Mouse (Mus musculus): ENCODE data around the gene Fbxw8. TPM values are rescaled to one million over a fixed set of nuclear protein-coding genes. Genes with fewer than 3 reads are reported as not detected.
A peak's percentile ranks its signal among the peaks of the same experiment; 100 is the strongest.

Gene Fbxw8
- total RNA-seq, 2 experiments from 2014 or later, result 34.2 to 38.5 TPM

DNA sequence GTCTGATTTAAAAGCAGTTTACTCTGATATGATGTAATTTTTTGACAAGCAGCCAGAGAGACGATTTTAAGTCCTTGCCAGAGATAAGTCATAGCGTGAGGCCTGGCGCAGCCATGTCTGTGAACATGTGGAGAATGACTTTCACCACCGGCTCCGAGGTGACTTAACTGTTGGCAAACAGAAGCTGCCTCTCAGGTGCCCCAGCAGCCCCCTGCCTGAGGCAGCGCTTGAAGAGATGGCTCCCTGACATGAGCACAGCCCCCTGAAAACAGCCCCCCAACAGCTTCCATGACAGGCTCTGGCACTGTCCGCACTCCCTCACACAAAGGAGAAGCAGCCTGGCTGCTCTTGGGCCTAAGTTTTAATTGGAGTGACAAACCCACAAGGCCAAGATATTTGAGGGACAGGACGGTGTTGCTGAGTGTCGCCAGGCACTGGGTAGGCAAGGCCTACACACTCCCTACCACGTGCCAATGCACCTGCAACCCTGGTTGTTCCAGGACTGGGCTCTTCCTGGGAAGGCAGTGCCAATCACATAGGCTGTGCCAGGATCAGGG, 71.0 kb downstream of the Fbxw8 start:
- intact Hi-C loops (cut with DNase I), result no loop called here
- no peak for DNase-seq (ENCODE audit: low spot score in 2 of 2)

DNA sequence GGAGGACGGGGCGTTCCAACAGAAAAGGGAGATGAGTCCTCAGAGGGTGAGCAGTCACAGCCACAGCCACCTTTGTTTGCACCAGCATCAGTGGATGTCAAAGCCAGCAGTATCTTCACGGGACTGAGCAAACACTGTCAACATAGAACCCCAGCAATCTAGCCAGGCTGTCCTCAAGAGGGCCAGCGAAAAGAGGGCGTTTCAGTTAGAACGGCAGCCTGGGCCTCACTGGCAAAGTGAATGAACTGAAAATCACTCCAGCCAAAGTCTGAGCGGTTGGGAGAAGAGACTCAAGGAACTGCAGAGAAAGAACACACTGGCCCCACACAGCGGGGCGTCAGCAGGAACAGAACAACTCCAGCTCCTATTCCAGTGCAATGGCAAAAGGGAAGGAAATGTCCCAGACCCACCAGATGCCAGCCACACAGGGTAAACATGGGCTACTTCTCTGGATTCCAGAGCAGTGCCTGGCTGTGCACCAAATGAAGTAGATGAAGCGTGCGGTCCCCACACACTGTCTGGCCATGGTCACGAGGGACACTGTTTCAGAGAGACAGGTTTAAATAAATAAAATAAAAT, 72.1 kb downstream of the Fbxw8 start:
- no peak for DNase-seq (ENCODE audit: low spot score in 2 of 2)
- intact Hi-C loops (cut with DNase I), result no loop called here

DNA sequence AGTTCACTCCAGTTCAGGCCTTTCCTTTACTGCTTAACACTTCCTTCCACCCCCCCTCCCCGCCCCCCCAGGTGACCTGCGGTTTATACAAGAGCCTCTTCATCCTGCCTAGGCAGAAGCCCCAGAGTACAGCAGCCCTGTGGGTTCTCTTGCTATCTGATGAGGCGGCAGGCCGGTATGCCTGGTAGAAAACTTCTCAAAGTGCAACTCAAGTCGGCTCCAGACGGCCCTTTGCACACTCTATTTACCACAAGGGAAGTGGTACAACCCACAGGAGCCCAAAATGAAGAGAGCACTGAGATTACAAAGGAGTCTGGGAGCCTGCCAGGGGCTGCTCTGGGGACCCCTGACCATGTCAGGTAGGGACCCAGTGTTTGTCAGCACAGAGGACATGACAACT, 73.3 kb downstream of the Fbxw8 start:
- no peak for DNase-seq (ENCODE audit: low spot score in 2 of 2)
- intact Hi-C loops (cut with DNase I), result no loop called here

GRCm38 (mm10) chr5:118081374-118081949, 73.8 kb downstream of the Fbxw8 start:
- intact Hi-C loops (cut with DNase I), result no loop called here
- DNase-seq (ENCODE audit: low spot score in 2 of 2), result no peak

- intact Hi-C loops (cut with DNase I), result loop anchor here (2.0 kb wide), 1 partner anchor 33 kb away; no protein-coding TSS in a partner anchor
- DNase-seq (ENCODE audit: low spot score in 2 of 2), result no peak
These were observed 75.4 kb downstream of the Fbxw8 start for GRCm38 (mm10) chr5:118079839-118080250.

GRCm38 (mm10) chr5:118079354-118079753, 75.9 kb downstream of the Fbxw8 start:
- peak in 1 of 2 experiments; percentile 89 for DNase-seq (ENCODE audit: low spot score in 2 of 2)

GRCm38 (mm10) chr5:118078550-118078949, 76.7 kb downstream of the Fbxw8 start:
- DNase-seq (ENCODE audit: low spot score in 2 of 2), result no peak
- intact Hi-C loops (cut with DNase I), result loop anchor here (2.0 kb wide), 1 partner anchor 34 kb away; no protein-coding TSS in a partner anchor

More at GRCm38 (mm10) chr5:118079354-118079753, 75.9 kb downstream of the Fbxw8 start:
- intact Hi-C loops (cut with DNase I), result loop anchor here (2.0 kb wide), 1 partner anchor 33 kb away; no protein-coding TSS in a partner anchor

- intact Hi-C loops (cut with DNase I), result no loop called here
- DNase-seq (ENCODE audit: low spot score in 2 of 2), result no peak
These were observed 78.3 kb downstream of the Fbxw8 start for GRCm38 (mm10) chr5:118076721-118077592.

GRCm38 (mm10) chr5:118073213-118073773, 82.0 kb downstream of the Fbxw8 start:
- intact Hi-C loops (cut with DNase I), result no loop called here

DNA sequence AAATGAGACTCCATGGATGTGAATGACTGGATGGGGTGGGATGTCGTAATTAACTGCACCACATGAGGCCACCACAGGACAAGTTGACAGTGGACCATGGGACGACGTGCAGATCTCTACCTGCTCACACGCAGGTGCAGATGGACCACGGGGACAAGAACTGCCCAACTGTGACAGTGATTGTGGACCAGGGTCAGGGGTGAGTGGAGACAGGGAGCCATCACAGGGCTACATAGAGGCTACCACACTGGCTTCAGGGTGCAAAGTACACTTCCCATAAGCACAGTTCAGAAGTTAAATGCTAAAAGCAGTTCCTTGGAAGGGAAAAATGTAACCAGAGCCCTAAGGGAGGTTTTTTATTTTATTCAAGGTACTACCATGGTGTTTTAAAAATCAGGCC, 83.5 kb downstream of the Fbxw8 start:
- no peak for DNase-seq (ENCODE audit: low spot score in 2 of 2)
- intact Hi-C loops (cut with DNase I), result no loop called here

More at GRCm38 (mm10) chr5:118073213-118073773, 82.0 kb downstream of the Fbxw8 start:
- no peak for DNase-seq (ENCODE audit: low spot score in 2 of 2)

DNA sequence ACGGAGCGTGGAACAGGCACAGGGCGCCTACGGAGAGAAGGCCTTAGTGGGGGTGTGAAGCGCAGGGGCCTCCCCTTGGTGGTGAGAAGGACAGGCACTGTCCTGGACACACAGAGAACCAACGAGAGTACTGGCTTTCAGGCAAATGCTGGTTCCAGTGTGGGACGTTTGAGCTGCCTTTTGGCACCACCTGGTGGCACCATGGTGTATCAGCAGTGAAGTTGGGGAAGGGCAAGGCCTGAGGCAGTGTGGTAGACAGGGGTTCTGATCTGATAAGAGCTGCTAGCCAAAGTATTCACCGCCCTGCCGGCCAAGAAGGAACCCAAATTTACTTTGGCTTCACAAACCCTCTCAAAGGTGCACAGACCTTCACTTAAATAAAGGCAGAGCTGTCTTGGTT, 85.9 kb downstream of the Fbxw8 start:
- DNase-seq (ENCODE audit: low spot score in 2 of 2), result peak; percentile 76 to 85
- intact Hi-C loops (cut with DNase I), result loop anchor here (1.0 to 5.0 kb wide), 2 partner anchors 42 to 65 kb away; partner anchors contain the start of gene Tesc

GRCm38 (mm10) chr5:118067984-118068494, 87.2 kb downstream of the Fbxw8 start:
- intact Hi-C loops (cut with DNase I), result loop anchor here (5.0 kb wide), 1 partner anchor 41 kb away; the partner anchor contains the start of gene Tesc
- no peak for DNase-seq (ENCODE audit: low spot score in 2 of 2)

- intact Hi-C loops (cut with DNase I), result loop anchor here (5.0 kb wide), 1 partner anchor 40 kb away; the partner anchor contains the start of gene Tesc
- no peak for DNase-seq (ENCODE audit: low spot score in 2 of 2)
These were observed 87.7 kb downstream of the Fbxw8 start for GRCm38 (mm10) chr5:118067572-118067971.

DNA sequence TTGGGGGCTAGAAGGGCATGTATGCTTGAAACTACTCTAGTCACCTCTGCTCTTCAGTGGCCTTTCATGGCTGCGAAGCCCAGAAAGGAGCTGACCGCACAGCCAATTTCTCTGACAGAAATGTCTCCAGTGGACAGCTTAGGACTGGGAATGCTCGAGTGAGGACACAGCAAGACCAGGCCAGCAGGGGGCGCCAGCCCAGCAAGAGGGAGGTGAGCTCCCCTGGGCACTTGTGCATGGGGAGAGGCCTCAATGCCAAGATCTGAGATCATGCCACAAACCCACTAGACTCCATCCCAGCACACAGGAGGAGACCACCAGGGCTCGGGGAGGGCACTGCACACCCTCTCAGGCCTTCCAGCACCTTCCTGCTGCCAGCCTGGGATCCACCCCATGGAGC, 88.4 kb downstream of the Fbxw8 start:
- intact Hi-C loops (cut with DNase I), result loop anchor here (5.0 kb wide), 1 partner anchor 40 kb away; the partner anchor contains the start of gene Tesc

DNA sequence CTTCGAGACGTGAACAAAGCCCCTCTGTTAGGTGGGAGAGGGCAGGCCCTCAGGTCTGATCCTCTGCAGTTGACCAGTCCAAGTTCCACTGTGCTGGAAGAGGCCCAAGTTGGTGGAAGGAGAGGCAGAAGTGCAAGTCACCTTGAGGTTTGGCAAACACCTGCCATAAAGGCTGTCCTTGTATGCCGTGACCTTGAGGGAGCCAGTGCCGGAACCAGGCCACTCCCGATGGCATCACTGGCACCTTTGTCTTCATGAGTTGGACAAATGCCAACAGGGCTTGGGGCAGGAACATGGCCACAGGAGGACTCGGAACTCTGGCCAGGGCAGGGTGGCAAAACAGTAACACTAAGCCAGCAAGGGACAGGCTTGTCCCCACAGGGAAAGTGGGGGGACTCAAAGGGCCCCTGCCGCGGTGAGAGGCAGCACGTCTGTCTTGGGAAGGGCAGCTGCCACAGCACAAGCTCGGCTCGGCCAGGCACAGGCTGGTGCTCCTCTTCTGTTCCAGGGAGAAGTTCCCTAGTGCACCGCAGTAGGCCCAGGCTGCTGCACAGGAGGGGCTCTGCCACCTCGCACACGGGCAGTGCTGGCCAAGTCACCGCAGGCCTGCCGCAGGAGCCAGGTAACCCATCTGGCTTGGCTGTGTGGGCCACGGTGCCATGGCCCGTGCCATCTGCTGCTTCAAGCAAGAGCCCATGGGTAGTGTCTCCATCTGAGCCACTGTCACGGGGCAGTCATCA, 89.6 kb downstream of the Fbxw8 start:
- intact Hi-C loops (cut with DNase I), result loop anchor here (5.0 kb wide), 1 partner anchor 38 kb away; the partner anchor contains the start of gene Tesc
- DNase-seq (ENCODE audit: low spot score in 2 of 2), result no peak

More for the DNA sequence above, 88.4 kb downstream of the Fbxw8 start:
- DNase-seq (ENCODE audit: low spot score in 2 of 2), result peak; percentile 65 to 68

GRCm38 (mm10) chr5:118064284-118064901, 90.9 kb downstream of the Fbxw8 start:
- no peak for DNase-seq (ENCODE audit: low spot score in 2 of 2)
- intact Hi-C loops (cut with DNase I), result no loop called here

DNA sequence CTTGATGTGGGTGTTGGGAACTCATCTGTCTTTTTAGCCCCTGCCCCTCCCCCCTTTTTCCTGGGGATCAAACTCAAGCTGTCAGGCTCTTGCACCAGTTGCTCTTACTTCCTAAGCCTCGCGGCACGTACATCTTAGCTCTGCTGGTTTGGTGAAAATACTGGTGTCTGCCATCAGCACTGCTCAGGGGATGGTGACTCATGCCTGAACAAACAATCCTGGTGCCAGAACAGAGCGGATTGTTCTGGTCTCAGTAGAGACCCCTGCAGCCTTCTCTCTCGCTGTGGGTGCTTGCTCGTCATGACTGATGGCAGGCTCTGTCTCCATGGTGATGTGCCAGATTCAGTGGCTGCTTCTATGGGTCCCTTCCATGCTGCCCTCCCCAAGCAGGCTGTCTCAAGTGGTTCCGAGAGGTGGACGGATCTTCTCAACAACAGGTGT, 92.1 kb downstream of the Fbxw8 start:
- peak in 1 of 2 experiments; percentile 68 for DNase-seq (ENCODE audit: low spot score in 2 of 2)
- intact Hi-C loops (cut with DNase I), result no loop called here

DNA sequence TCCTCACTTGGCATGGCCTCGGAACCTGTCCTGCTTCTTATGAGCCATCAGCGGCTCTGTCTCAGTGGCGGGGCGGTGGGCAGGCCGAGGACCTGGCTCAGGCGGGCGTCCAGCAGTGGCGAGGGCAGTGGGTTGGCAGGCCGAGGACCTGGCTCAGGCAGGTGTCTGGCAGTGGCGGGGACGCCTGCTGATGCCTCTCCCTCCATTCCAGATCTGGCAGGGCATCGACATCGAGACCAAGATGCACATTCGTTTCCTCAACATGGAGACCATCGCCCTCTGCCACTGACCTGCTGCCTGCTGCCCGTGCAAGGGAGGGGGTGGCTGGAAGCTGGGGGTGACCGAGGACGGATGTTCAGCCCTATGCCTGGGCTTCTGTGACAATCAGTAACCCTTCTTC, 93.9 kb downstream of the Fbxw8 start:
- DNase-seq (ENCODE audit: low spot score in 2 of 2), result no peak
- intact Hi-C loops (cut with DNase I), result no loop called here
